ENCODE assay signal across 12 mouse cellular contexts in the genomic region with DNA sequence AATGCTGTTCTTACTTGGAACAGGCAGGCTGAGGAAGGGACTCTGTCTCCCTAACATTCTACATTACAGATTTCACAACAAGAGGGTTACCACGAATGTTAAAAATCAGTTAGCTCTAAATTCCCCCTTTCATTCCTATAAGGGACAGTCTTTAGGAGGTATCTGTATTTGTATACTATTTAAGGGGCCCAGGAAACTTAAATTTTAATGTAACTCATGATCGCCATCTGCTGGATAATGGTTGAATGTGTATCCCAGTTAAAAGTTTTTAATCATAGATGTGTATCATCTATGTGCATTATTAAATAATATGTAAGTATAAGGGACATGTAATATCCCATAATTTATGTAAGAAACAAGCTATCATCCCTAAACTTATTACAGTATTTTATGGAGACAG.
DNase-seq lines count a peak whose midpoint lies in the region; ATAC-seq and TF ChIP-seq lines count a peak whose summit lies in the region.
"Had no signal": no experiment of that assay in that cellular context is flagged by ENCODE, and none has a peak within 500 bp of the region (broad histone marks: within the 10 kb centered on the region; RNA-seq: fewer than 3 reads in every experiment).

No protein-coding gene starts in this region.

- intact Hi-C loops in heart, adult 2 months (cut with DNase I) = loop anchor here (1.0 to 5.0 kb wide), 4 partner anchors 59 to 195 kb away; a partner anchor contains a TSS
- intact Hi-C loops in heart, postnatal 36 days (cut with DNase I) = loop anchor here (1.0 to 5.0 kb wide), 2 partner anchors 120 to 195 kb away; a partner anchor contains a TSS

- no peak for TF ChIP-seq POLR2A in heart, adult 2 months (IDR thresholded peaks at IDR 0.05; ENCODE audit: insufficient read depth, low read depth, low read length)

- DNase-seq in heart, adult 2 months = no peak
- peak; percentile 8 for DNase-seq in lung, postnatal 14 days
- no peak for DNase-seq in lung, postnatal 25 days (ENCODE audit: low spot score)
- peak; percentile 72 for DNase-seq in embryo, embryonic 10.5 days (ENCODE audit: low spot score)
- peak; percentile 73 for DNase-seq in retina, embryonic 14.5 days (ENCODE audit: low spot score)
- no peak for DNase-seq in B cell, adult 2 months
- DNase-seq in heart, postnatal 36 days = no peak
- DNase-seq: liver, embryonic 13.5 days; thymus, postnatal 14 days had no signal

- H3K4me1 ChIP-seq in heart, adult 2 months (ENCODE audit: control insufficient read depth, insufficient read depth, low read length) = 0 out of 2 replicates have a peak, but pooled peaks cover 1% of the 10 kb centered on the region
- peaks cover 5% of the 10 kb centered on the region; the same call in 1 of the 2 replicates for H3K4me1 ChIP-seq in heart, embryonic 11.5 days (ENCODE audit: control insufficient read depth, insufficient read depth, low read length)
- H3K4me1 ChIP-seq: hindbrain, embryonic 15.5 days; liver, embryonic 13.5 days had no signal

- 6% methylated on average over 2 of the region's 2 CpGs for WGBS in heart, adult 2 months
- WGBS in heart, embryonic 11.5 days (ENCODE audit: insufficient replicate concordance) = 17% methylated on average over 2 of the region's 2 CpGs

- H3K4me3 ChIP-seq in heart, adult 2 months = no peak overlapping the region
- H3K4me3 ChIP-seq in heart, embryonic 11.5 days (ENCODE audit: low read depth, low read length) = no peak overlapping the region
- H3K4me3 ChIP-seq: embryonic facial prominence, embryonic 13.5 days; hindbrain, embryonic 15.5 days; liver, embryonic 13.5 days had no signal

- H3K27ac ChIP-seq in heart, adult 2 months = no peak overlapping the region
- H3K27ac ChIP-seq in heart, embryonic 11.5 days (ENCODE audit: low read depth, low read length) = no peak overlapping the region
- H3K27ac ChIP-seq: embryonic facial prominence, embryonic 13.5 days; hindbrain, embryonic 15.5 days; liver, embryonic 13.5 days had no signal

- TF ChIP-seq CTCF in heart, adult 2 months (IDR thresholded peaks at IDR 0.05) = peak; percentile 76

- H3K9ac ChIP-seq in heart, adult 2 months (ENCODE audit: low read depth, low read length) = no peak overlapping the region
- no peak overlapping the region for H3K9ac ChIP-seq in heart, embryonic 11.5 days (ENCODE audit: low read depth, low read length)
- H3K9ac ChIP-seq: embryonic facial prominence, embryonic 13.5 days; hindbrain, embryonic 15.5 days; liver, embryonic 13.5 days had no signal

- no peaks in the 10 kb centered on the region for H3K9me3 ChIP-seq in heart, embryonic 11.5 days (replicated peaks; ENCODE audit: control insufficient read depth, low read length)
- H3K9me3 ChIP-seq: embryonic facial prominence, embryonic 13.5 days; hindbrain, embryonic 15.5 days; liver, embryonic 13.5 days had no signal

- no peak for ATAC-seq in heart, embryonic 11.5 days (replicated peaks; ENCODE audit: insufficient number of reproducible peaks, low FRiP score, low TSS enrichment)

- no peak for TF ChIP-seq EP300 in heart, adult 2 months (IDR thresholded peaks at IDR 0.05; ENCODE audit: insufficient read depth, low read depth, low read length)

- H3K27me3 ChIP-seq in heart, adult 2 months (ENCODE audit: control insufficient read depth, insufficient read depth, low read length) = no peaks in the 10 kb centered on the region
- H3K27me3 ChIP-seq in heart, embryonic 11.5 days (ENCODE audit: control insufficient read depth, insufficient read depth, low read length) = no peaks in the 10 kb centered on the region
- H3K27me3 ChIP-seq: hindbrain, embryonic 15.5 days; liver, embryonic 13.5 days had no signal

- no peak overlapping the region for H3K4me2 ChIP-seq in heart, embryonic 11.5 days
- H3K4me2 ChIP-seq: embryonic facial prominence, embryonic 13.5 days; hindbrain, embryonic 15.5 days; liver, embryonic 13.5 days had no signal

- H3K79me2 ChIP-seq in heart, adult 2 months (replicated peaks; ENCODE audit: control insufficient read depth, insufficient read depth, low read length) = no peaks in the 10 kb centered on the region

- H3K36me3 ChIP-seq in heart, adult 2 months (ENCODE audit: control insufficient read depth, insufficient read depth, low read length) = peaks cover 2% of the 10 kb centered on the region; the same call in 1 of the 2 replicates
- H3K36me3 ChIP-seq in heart, embryonic 11.5 days (ENCODE audit: control insufficient read depth, insufficient read depth, low read length) = no peaks in the 10 kb centered on the region
- H3K36me3 ChIP-seq: embryonic facial prominence, embryonic 13.5 days had no signal

Comparison
In these comparisons a context has a peak if more than half of its experiments do, and no peak if none do; other contexts are left out.
1. DNase-seq: peak in lung, postnatal 14 days (single experiment), embryo, embryonic 10.5 days (single experiment) and retina, embryonic 14.5 days (single experiment); none in heart, adult 2 months (0 of 2), lung, postnatal 25 days (single experiment), B cell, adult 2 months (0 of 2) and heart, postnatal 36 days (0 of 2).